Mouse (Mus musculus) testis, adult 10 weeks (tissue): Measurements from ENCODE around the gene Fmo6. TPM values are rescaled to one million over a fixed set of nuclear protein-coding genes. Genes with fewer than 3 reads are reported as not detected.

Experiments used
- polyA plus RNA-seq: library from polyadenylated mRNA; stranded (reverse); fragments of 350-450 nt; fragmentation: Illumina TruSeq; extraction: RNeasy Lipid Tissue Mini Kit (QIAGEN cat#74804); gene quantifications from one replicate; pipeline ENCODE4 v1.2.3, GENCODE M21; 2014; ENCODE audit warnings: low read depth, low replicate concordance

The Fmo6 gene
- polyA plus RNA-seq = not detected

DNA sequence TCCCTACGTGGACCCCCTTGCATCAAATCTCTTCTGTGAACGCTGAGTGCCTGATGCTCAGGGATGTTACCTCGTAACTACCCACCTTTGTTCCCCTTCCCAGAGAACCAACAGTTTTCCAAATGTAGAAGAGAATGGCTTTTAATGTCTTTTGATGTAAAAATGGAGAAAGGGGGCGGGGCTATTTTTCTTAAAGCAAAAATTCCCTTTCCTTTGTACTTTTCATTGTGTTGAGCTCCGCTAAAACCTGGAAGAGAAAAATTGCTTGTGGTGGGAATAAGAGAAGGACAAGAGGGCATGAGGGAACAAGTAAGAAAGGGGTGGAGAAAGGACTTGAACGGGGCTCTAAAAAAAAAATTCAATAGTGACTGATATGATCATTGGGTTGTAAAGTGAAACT is at the start of gene Fmo6:
Fmo6 (minus strand) TSS at position 101 of the 400 bp plus-strand sequence.

GRCm38 (mm10) chr1:162984428-162984827 is 47.1 kb upstream of the Fmo6 start, which contains the start of gene Fmo3:
TSS of gene Fmo3 (minus strand) at chr1:162984528.

DNA sequence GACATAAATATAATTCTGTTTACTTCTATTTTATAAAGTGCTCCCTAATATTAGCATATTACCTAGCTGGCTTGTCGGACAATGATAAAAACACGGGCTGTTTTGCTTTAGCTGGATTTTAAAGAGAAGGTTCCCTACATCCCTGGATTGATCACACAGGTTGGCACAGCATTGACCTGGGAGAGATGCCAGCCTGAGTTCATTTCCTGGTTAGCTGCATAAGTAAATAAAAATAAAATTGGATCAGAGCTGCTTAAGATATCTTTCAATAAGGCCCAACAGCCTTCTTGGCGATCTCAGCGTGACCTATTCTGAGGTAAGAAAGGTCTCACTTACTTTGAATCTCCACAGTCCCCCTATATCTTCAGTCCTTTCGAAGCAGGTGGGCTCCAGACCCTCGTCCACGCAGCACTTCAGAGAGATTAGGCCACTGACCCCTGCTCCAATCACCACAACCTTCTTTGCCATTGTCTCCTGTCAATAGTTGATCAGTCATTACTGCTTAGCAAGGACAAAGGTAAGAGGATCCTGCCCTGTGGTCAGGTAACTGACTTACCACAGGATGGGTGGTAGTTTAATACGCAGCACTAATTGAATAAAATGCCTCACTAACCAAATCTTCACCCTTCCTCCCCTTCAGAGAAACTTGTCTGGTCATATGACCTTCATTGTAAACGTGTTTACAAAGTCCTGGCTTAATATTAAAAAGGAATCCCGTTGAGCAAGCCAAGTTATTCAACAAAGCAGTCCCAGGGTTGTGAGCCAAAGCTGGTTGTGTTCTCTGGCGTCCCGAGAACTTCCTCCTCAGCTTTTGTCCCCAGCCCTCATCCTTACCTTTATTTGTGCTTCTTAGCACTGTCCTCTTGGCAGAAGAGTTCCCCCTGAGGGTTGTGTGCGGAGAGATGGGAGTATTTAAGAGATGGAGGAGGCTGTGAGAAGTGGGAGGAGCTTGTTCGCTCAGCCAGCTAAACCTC is 39.2 kb downstream of the Fmo6 start, which contains the start of gene Fmo2:
Fmo2 (minus strand) TSS at position 889 of the 974 bp plus-strand sequence.

Other genes with a start within 250 kb of the Fmo6 start
- gene Prrc2c, start 197.0 kb downstream of the Fmo6 start, polyA plus RNA-seq = 42.0 TPM
- gene Fmo4, start 123.5 kb downstream of the Fmo6 start, polyA plus RNA-seq = 0.70 TPM
- 4.8 TPM for gene Fmo1, start 70.9 kb downstream of the Fmo6 start, polyA plus RNA-seq
- gene Fmo2, start 38.8 kb downstream of the Fmo6 start, polyA plus RNA-seq = 8.4 TPM
- gene Fmo3, start 47.0 kb upstream of the Fmo6 start, polyA plus RNA-seq = 0.52 TPM
- 110 TPM for gene Mroh9, start 148.2 kb upstream of the Fmo6 start, polyA plus RNA-seq